Mouse (Mus musculus) granulocyte monocyte progenitor cell, adult 5-6 weeks (primary cell): ENCODE data around the gene Kcnmb1. TPM values are rescaled to one million over a fixed set of nuclear protein-coding genes. Genes with fewer than 3 reads are reported as not detected.

Experiments used
- ATAC-seq: replicated peaks from 2 replicates; pipeline ENCODE4 v1.8.0; 2016; ENCODE audit warnings: mild to moderate bottlenecking, moderate TSS enrichment, inconsistent platforms; ENCODE audit not compliant: poor library complexity, severe bottlenecking
- total RNA-seq, 2 experiments: library from RNA; stranded (forward) in 1 of 2; stranded (reverse) in 1 of 2; fragments of 200-712, 200-1000 nt in 1 of 2; fragments of >200 nt in 1 of 2; fragmentation: Nextera tagmentation in 1 of 2; gene quantifications; 2 replicates each; pipeline ENCODE4 v1.2.3; 2014 to 2017

Kcnmb1 gene
- total RNA-seq, 2 experiments from 2014 or later = not detected

GRCm38 (mm10) chr11:33943565-33943964, 19.2 kb upstream of the Kcnmb1 start:
- ATAC-seq = no peak

GRCm38 (mm10) chr11:33944067-33944785, 18.6 kb upstream of the Kcnmb1 start:
- ATAC-seq = peak; percentile 69

- no peak for ATAC-seq
These were observed 18.0 kb upstream of the Kcnmb1 start for GRCm38 (mm10) chr11:33944786-33945328.

- no peak for ATAC-seq
These were observed 16.3 kb upstream of the Kcnmb1 start for GRCm38 (mm10) chr11:33946501-33946900.

DNA sequence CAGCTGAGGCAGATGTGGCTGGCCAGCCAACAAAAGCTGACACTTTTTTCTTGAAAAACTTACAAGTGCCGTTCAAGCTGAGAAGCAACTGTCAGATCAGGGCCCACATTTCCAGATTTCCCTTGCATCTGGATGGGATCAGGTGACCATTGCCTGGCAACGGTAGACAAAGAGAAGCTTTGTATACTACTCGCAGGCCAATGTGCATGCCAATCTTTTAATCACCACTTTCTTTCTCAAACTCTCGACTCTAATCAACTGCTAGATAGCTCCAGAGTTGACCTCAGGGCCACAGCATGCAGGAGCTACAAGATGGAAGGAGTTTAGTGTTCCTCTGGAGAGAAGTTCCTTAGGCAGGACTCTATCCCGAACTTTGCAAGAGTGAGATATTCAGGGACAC, 11.7 kb upstream of the Kcnmb1 start:
- ATAC-seq = no peak

- no peak for ATAC-seq
These were observed 10.9 kb upstream of the Kcnmb1 start for GRCm38 (mm10) chr11:33951684-33952625.

- ATAC-seq = no peak
These were observed 6.8 kb upstream of the Kcnmb1 start for GRCm38 (mm10) chr11:33955982-33956381.

- ATAC-seq = no peak
These were observed 6.2 kb upstream of the Kcnmb1 start for GRCm38 (mm10) chr11:33956623-33957022.

GRCm38 (mm10) chr11:33957595-33957994, 5.2 kb upstream of the Kcnmb1 start:
- no peak for ATAC-seq

GRCm38 (mm10) chr11:33958713-33959112, 4.1 kb upstream of the Kcnmb1 start:
- peak; percentile 48 for ATAC-seq

- ATAC-seq = no peak
These were observed 635 bp upstream of the Kcnmb1 start for GRCm38 (mm10) chr11:33962178-33962577.

GRCm38 (mm10) chr11:33965380-33965779, 2.6 kb downstream of the Kcnmb1 start:
- ATAC-seq = peak; percentile 79

- ATAC-seq = peak; percentile 87
These were observed 4.9 kb downstream of the Kcnmb1 start for GRCm38 (mm10) chr11:33967708-33968107.

DNA sequence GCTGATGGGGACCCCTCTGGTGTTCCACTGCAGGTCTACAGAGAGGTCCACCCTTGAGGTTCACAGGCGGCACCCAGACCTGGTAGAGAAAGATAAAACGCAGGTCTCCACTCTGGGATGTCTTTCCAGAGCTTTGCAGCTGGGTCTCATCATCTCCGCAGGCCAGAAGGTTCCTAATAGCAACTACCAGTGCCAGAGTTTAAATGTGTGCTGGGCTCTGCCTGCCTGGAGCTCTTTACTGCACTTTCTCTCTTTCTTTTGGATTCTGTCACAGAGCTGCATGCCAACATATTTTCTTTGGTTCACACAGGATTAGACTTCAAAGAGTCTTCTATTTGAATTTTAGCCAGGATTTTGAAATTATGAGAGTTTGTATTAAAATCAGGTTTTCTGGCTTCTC, 6.4 kb downstream of the Kcnmb1 start:
- ATAC-seq = no peak

DNA sequence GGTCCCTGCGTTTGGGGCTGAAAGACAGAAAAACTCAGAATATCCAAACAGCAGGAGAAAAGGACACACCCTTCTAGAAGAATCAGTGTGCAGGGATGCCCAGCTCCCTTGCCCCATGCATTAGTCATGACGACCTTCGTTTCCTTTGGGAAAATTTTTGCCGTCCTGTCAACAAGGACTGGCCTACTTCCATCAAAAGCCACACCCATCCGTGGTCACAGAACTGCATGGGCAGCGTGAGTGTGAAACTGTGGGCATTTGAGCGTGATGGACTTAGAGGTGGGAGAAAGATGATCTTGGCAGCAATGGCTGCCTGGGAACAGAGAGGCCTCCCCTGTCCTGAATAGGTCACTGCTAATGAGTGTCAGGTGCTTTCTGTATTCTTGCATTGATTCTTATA, 9.3 kb downstream of the Kcnmb1 start:
- no peak for ATAC-seq

DNA sequence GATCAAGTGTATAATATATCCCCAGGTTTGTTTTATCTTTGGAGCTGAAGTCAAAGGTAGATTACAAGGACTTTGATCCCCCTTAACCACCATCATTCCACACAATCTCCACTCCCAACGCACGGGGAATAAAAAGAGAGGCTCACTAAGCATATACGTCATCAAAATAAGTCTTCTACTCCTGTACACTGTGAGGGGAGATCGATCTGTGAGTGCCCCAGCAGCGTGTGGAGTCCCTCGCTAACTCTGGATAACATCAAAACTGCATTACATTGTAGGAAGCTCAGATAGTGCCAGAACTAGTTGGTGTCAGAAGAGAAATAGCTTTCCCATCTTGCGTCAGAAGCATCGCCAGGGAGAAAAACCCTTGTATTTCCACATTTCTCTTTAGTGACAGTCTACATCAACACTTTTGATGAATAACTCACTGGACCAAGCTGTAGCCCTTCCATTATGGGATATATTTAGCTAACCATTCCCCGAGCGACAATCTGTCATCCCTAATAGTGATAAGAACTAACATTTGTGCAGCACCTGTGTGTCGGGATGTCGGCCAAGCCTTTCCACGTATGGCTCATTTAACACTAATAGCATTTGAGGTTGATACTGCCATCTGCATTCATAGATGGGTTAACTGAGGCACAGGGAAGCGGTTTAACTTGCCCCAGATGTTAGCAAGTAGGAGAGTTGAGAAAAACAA, 11.7 kb downstream of the Kcnmb1 start:
- no peak for ATAC-seq

DNA sequence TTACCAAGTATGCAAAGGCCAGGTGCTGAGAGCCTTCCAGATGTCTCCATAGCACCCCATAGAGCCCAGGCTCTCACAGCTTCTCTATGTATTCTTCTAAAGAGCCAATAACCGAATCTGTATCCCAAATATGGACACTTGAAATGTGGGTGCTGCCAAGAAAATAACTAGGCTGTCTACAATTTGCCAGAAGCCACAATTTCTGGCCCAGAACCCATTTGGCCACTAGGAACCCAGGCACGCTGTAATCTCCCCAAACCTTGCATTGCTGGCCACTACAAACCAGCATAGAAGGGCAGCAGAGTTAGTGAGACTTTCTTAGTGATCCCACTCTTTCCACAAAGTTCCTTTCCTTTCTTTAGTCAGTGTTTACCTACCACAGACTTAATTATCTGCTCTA, 12.3 kb downstream of the Kcnmb1 start:
- ATAC-seq = no peak

GRCm38 (mm10) chr11:33980146-33980545, 17.3 kb downstream of the Kcnmb1 start:
- no peak for ATAC-seq

DNA sequence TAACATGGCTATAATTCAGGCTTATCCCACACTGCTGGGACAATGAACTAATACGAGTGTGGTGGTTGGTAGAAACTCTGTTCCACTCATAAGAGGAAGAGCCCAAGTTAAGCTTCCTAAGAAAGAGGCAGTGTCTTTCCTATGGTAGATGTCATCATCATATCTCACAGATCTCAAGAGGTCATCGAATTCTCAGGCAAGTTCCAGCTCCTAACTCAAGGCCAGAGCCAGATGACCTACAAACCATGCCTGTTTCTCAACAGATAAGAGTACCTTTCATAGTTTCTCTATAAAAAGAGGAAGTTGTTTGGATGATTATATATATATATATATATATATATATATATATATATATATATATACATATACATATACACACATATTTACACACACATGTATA, 23.7 kb downstream of the Kcnmb1 start:
- ATAC-seq = peak; percentile 70

- ATAC-seq = no peak
These were observed 27.2 kb downstream of the Kcnmb1 start for GRCm38 (mm10) chr11:33990002-33990401.

GRCm38 (mm10) chr11:33992938-33993337, 30.1 kb downstream of the Kcnmb1 start, which contains the start of gene Kcnip1:
Kcnip1 (minus strand) TSS chr11:33993152.
- ATAC-seq = no peak
